Mouse (Mus musculus): ENCODE data around the gene Mical2.

Mical2 gene

DNA sequence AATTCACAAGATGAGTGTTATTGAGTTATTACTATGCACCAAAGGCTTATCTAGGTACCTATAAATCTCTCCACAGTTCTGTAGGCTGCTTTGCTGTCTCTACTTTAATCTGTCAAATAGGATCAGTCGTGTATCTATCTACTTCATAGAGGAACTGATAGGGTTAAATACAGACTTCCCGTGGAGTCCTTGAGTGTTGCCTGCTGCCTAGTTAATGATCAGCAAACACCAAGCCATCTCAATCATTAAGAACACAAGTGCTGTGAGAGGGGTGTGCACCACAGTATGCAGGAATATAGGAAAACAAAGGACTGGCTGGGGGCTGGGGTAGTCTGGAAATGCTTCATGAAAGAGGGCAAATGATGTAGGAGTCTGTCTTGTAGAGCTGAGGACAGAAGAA, 50.2 kb downstream of the Mical2 start:
- no peak for DNase-seq (ENCODE audit: low spot score in 2 of 2)

DNA sequence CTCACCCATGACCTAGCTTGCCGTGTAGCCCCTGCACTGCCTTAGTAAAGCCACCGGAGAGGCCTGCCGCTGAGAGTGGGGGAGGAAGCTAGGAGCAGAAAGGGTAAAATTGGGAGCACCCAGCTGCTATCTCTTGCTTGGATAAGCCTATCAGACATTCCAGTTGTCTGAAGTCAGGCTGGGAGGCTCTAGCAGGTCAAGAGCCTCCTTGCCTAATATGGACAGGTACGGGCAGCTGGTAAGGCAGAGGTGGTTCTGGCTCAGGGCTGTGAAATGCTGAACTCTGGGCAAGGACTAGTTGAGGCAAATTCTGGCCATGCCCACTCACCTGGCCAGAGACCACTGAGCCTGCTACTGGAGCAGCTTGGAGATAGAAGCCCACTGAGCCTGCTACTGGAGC, 51.2 kb downstream of the Mical2 start:
- no peak for DNase-seq (ENCODE audit: low spot score in 2 of 2)

DNA sequence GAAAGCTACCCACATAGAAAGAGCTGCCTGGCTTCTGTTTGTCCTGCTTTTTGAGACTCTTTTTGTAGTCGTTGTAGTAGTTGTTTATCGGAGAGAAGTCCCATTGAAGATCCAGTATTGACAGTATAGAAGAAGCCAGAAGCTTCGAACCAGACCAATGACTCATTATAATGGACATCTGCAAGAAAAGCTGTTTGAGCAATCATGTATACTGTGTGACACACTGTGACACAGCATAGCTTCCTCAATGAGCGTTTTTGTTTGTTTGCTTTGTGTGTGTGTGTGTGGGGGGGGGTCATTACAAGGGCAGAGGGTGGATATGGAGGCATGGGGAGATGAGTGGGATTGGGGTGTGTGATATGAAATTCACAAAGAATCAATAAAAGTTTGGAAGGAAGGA, 53.0 kb downstream of the Mical2 start:
- DNase-seq (ENCODE audit: low spot score in 2 of 2), result no peak

DNA sequence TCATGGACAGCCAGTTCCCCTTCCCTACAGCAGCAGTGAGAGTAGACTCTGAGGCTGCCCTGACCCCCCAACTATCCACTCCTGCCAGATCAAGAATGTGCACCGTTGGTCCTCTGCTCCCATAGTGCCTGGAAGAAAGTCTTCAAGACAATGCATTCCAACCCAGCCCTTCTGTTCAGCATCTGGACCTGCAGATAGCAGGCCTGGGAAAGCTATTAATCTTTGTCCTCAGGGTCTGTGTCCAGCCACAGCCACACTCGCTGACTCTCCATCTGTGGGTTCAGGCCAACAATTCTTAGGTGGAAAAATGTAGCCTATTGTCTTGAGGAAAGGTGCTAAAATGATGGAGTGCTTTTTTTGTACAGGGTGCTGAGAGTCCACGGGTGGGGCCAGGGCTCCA, 54.8 kb downstream of the Mical2 start:
- DNase-seq (ENCODE audit: low spot score in 2 of 2), result no peak

DNA sequence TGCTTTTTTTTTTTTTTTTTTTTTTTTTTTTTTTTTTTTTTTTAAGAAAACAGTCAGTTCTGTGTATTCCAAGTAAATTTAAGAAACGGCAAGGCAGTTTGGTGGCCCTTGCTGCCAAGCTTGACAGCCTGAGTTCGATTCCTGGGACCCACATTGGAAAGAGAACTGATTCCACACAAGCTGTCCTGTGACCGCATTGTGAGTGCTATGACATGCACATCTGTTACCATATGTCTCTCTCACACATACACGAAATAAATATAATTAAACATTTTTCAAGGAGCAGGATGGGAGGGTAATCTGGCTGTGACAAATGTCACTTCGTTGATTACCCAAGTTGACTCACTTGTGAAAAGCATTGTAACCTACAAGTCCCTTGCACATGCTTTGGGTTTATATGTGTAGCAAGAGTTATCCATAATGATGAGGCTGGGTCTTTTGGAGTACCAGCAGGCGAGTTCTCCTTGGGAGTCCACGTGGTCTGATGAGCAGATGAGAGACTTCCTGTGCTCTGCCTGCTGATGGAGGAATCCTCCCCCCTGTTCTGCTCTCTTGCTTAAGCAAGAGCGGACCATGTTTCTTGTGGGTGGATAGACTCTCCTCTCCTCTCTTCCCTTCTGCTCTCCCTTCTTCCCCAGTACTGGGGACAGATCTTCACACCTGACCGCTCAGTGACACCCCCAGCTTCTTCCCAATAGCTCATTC, 58.1 kb downstream of the Mical2 start:
- peak in 1 of 2 experiments; percentile 52 for DNase-seq (ENCODE audit: low spot score in 2 of 2)

DNA sequence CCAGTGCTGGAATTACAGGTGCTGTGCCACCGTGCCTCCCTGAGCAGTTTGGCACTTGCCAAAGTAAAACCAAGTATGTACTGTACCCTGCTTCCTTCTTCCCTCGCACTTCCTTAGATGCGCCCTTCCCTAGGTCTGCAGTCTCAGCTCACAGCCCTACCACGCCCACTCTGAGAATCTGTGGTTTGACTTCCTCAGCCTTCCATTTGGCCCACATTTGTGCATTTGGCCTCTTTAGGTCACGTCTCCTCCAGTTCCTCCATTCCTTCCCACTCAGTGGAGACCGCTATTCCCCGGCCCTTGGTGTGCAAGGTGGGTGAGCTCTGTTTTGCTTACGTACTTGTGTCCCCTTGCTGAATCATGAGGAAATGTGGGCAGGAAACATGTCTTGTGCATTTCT, 59.9 kb downstream of the Mical2 start:
- no peak for DNase-seq (ENCODE audit: low spot score in 2 of 2)

DNA sequence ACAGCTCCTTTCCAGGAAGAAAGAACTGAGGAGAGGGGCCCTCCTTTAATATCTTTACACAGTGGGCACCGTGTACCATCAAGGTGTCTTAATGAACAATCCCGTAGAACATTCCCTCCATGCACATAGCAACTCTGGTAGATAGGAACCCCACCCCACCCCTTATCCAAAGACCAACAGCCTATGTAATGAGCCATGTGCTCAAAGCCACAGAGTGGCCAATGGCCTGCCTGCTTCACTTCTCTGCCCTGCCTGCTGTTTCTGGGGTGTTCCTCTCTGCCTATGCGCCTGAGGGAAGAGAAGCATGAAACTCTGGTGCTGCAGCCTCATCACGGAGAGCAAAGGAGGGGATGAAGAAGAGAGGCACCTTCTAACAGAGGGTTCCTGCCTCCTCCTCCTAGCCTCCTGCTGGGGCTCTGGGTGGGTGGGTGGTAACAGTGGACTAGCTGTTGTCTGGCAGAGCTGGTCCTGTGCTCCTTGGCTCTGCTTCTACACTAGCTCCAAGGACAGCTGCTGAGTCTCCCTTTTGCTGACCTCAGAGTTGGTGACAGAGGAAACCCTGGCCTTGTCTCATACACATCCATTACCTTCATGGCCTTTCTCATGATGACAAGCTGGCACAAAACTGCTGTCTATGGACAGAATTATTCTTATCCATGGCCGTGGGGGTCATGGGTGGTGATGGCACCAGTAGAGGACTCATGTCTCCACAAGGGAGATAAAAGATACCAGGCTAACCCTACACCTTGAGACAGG, 62.9 kb downstream of the Mical2 start:
- no peak for DNase-seq (ENCODE audit: low spot score in 2 of 2)

DNA sequence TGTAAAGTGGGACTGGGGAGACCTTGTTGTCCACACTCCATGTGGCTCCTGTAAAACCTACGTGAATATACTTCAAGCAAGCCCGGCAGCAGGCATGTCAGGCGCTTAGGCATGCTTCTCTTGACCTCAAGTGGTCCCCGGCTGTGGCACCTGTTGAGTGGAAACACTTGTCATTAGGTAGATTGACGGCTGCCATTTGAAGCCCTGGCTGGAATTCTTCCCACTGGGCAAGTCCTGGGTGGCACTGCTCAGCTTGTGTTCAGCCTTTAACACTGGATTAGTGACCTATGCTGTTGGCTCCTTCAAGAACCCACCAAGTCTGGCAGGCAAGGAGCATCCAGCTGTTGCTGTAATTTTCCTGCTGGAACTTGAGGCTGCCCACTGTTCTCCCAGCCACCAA, 63.9 kb downstream of the Mical2 start:
- no peak for DNase-seq (ENCODE audit: low spot score in 2 of 2)

DNA sequence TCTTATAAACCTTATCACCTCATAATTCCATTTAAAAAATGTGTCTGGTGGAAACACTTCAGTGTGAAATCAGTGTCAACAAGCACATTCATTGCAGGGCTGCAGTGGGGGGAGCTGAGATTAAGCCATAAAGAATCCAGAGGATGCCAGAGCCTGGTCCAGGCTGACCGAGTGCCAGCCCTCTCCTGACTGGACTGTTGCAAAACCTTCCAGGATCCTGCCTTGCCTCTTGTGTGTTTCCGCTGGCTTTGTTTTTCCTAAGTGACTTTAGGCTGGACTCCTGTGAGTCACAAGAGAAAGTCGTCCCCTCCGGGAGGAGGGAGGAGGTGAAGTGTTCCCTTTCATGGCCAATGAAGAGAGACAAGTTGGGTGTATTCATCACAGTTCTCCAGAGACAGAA, 64.3 kb downstream of the Mical2 start:
- no peak for DNase-seq (ENCODE audit: low spot score in 2 of 2)

DNA sequence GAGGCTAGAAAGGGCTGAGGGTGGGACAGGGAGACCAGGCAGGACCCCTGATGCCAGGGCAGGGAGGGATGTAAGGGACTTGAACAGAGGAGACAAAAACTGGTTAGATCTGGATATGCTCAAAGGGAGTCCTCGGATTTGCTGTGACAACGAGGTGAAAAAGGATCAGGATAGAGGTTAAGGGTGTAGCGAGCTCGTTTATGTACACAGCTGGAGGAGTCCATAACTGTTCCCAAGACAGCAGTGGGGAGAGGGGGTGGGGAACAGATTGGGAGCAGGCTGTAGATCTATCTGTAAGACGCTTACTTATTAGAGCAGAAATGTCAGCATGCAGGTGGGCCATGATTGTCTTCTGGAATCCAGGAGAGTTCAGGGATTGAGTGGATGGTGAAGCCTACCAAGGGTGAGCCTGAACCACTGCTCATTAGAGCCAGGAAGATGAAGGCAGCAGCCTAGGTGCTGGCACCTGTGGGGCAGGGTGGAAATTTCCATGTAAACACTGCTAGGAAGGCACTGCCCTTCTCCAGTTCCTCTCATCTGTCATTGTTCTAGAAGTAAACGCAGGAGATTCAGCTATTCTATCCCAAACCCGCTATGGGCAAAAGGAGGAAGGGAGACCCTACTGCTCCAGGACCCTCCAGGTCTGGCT, 67.9 kb downstream of the Mical2 start:
- no peak for DNase-seq (ENCODE audit: low spot score in 2 of 2)

DNA sequence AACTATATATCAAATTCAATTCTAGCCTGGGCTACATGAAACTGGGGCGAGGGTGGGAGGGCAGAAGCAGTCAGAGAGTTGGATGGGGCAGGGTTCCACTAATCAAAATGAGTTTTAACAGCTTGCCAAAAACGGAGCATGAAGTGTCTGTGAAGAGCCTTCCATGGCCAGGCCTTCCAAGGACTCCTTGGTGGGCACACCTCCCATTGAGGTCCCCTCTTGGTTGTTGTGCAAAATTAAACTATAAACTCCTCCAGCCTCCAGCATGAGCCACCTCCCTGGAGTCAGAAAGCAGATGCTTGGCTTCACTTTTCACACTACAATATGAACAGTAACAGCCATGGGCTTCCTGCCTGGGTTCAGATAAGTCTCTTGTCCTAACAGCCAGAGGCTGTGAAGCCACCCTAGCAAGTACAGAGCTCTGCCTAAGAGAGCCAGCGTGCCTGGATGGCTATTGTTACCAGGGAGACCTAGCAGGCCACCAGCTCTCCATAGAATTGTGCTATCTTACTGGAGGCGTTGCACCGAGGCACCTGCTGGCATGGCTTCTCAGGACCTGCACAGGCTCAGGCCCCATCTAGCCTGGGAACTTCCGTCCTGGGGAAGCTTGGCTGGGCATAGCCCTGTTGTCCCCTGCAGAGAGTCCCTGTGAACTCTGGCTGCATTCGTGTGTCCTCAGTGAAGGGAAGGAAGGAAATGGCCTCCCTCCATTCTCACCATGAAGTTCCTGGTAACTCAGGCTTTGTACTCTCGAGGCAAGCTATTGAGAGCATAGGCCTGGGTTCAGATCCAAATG, 70.0 kb downstream of the Mical2 start:
- DNase-seq (ENCODE audit: low spot score in 2 of 2), result no peak

DNA sequence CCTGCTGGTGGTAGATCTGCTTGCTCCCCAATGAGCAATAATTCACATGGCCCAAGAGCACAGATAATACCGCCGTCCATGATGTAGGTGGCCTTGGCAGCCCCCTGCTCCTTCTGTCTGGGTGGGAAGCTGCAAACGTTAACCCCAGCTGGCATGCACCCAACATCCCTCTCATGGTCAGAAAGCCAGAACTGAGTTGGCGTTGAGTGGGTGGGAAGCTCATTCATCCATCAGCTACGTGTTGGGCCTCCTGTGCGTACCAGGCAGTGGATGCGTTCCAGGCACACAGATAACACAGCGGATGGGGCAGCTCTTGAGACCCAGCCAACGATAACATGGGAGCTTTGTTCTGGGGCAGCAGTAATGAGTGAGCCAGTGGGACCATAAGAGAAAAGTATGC, 72.4 kb downstream of the Mical2 start:
- peak; percentile 45 to 67 for DNase-seq (ENCODE audit: low spot score in 2 of 2)

DNA sequence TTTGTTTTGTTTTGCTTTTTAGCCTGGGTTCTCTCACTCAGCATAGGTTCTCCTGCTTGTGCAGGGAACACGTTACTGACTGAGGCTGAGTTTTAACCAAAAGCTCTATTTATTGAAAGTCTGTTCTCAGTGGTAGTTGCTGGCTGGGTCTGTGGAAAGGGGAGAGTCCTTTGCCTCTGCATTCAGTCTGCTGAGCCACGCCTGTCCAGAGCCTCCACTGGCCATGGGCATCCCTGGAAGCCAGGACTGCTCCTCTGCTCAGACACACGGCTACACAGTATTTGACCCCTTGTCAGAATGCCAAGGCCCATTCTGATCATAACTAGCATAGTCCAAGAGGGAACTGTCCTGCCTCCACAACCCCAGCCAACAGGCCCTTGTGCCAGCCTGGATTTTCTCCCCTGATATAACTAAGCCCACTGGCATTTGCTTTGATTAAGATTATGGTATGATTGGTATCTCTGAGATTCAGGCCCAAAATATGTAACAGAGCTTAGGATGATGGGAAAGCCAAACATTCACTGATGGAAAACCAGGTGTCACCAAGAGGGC, 73.3 kb downstream of the Mical2 start:
- no peak for DNase-seq (ENCODE audit: low spot score in 2 of 2)

DNA sequence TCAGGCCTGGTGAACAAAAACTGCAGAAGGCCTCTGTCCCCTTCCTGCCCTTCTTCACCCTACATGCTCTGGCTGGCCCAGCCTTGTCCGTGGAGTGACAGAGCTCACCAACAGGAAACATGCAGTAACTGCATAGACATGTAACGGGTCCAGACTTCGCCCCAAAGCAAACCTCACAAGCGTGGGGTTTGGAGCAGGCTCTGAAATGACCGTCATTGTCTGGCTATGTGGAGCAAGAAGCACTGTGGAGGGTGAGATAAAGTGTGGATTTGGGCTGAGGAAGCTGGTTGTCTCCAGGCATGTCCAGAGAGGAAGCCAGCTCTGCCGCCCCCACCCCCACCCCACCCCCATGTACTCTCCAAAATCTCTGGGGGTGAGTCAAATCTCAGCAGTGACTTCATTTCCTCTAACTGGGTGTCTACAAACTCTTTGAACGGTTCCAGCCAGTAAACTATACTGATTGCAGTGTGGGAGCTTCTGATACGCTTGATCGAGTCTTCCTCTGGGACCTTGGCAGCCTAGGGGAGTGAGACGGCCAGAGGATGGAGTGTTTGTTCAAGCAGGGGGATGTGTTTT, 74.0 kb downstream of the Mical2 start:
- no peak for DNase-seq (ENCODE audit: low spot score in 2 of 2)

DNA sequence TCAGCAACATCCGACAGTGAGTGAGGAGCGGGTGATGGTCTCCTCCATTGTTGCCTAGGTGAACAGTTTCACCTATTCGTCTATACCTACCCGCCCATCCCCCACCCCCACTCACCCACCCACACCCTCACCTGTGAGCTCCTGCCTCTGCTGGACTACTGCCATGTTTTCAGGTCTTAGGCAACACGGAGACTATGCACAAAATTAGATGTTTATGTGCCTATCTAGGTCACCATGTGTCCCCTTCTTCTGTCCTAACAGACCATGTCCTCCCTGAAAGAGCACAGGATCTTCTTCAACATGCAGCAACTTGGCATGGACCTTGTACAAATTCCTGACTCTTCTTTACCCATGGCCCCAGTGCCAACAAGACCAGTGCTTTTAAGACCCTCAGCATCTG, 74.5 kb downstream of the Mical2 start:
- DNase-seq (ENCODE audit: low spot score in 2 of 2), result no peak

DNA sequence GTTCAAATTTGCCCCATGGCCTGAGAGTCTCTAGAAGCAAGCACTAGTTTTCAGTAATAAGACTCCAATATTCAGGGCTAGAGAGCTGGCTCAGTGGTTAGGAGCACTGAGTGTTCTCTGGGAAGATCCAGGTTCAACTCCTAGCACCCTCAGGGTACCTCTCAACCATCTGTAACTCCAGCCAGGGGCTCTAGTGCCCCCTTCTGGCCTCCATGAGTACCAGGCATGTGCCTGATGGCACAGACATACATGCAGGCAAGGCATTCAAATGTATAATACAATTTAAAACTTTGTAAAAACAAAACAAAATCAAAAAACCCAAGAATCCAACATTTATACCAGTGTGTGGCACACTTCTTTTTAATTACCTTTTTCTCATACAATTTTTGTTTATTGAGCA, 75.4 kb downstream of the Mical2 start:
- no peak for DNase-seq (ENCODE audit: low spot score in 2 of 2)

DNA sequence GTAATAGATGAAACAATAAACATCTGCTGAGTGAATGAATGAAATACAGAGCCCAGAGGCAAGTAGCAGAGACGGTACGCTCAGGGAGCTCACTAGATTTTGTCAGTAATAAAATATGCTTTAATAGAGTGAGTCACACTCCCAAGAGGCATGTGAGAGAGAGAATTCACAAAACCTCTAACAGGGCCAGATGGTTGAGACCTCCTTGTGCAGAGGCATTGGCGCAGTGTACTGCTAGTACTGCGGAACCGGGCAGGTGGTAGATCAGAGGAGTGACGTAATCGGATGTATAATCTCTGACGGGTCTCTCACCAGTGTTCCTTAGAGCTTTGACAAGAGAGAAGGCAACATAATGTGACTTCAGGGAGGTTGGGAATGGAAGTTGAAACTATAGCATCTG, 78.7 kb downstream of the Mical2 start:
- no peak for DNase-seq (ENCODE audit: low spot score in 2 of 2)

DNA sequence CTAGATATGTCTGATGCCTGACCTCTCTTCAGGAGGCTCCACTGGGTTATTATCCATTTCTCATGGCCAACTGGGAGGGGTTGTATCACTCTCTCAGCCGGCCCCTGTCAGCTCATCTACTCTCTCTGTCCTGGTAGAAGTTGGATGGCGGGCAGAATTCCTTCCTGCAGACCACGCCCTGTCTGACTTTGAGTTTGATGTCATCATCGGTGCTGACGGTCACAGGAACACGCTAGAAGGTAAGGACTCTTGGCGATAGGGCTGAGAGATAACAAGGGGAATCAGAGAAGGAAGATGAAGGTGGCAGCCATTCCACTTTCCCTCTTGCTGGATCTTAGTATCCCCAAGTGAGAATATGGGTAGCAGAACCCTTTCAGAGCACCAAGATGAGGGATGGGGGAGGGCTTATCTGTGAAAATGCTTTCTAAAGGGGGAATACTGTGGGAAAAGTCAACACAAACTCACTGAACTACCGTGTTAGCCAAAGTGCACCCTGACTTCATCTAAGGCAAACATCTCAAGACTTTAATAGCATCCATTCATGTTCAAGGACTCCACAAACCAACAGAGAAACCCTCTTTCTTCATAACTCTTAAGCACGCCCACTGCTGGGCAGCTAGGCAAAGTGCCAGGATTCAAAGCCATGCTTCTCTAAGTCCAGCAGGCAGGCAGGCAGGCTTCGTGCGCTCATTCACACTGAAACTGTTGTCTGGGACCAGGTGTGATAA, 83.8 kb downstream of the Mical2 start:
- no peak for DNase-seq (ENCODE audit: low spot score in 2 of 2)

DNA sequence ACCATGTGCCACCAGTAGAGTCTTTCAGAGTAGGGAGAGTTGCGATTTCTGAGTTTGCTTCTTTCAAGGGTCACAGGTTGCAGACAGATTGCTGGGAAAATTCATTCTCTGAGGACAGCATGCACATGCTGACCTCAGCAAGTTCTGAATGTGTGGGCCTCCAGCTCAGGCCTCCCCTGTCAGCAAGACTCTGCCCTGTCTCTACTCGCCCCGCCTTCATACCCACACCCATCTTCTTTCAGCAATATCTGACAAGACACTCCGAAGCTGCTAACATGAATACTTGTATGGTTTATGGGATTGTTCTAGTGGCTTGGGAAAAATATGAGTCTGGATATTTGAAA, 84.3 kb downstream of the Mical2 start:
- no peak for DNase-seq (ENCODE audit: low spot score in 2 of 2)

DNA sequence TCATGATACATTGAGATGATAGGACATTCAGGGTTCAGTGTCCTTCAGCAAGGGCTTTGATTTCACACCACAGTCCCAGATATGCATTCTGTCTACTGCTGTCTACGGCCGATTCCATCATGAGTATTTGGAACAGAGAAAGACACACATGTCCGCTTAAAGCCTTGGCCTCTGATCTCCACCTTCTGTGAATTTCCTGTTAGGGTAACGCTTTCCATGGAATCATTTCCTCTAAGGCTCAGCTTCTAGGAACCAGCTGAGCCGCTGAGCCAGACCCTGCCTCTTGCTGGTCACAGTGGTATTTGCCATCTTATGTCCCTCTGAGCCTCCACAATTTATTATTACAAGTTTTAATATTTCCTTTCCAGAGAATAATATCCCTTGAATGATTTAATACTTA, 87.6 kb downstream of the Mical2 start:
- no peak for DNase-seq (ENCODE audit: low spot score in 2 of 2)

DNA sequence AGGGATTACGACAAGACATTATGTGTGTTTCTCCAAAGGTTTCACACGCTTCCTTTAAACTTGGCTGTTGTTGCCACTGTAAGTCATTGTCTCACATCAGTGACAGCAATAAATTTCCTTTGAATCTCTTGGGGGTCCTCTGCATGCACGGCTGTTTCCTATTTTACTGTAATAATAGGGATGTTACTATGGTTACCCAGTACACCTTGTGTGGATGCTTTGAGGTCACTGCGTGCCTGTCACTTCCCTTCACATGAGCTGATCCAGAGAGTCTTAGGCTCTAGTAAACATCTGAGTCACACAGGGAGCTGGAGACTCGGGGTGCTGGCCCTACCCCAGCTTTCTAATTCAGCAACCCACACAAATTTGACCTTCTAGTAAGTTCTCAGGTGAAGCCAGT, 88.0 kb downstream of the Mical2 start:
- no peak for DNase-seq (ENCODE audit: low spot score in 2 of 2)

Data from right cerebral cortex, postnatal 36 days (tissue).